Mouse (Mus musculus): ENCODE results near the gene Grm3. TPM values are rescaled to one million over a fixed set of nuclear protein-coding genes. Genes with fewer than 3 reads are reported as not detected.

Grm3 gene
- polyA plus RNA-seq, 1 experiment: not detected

DNA sequence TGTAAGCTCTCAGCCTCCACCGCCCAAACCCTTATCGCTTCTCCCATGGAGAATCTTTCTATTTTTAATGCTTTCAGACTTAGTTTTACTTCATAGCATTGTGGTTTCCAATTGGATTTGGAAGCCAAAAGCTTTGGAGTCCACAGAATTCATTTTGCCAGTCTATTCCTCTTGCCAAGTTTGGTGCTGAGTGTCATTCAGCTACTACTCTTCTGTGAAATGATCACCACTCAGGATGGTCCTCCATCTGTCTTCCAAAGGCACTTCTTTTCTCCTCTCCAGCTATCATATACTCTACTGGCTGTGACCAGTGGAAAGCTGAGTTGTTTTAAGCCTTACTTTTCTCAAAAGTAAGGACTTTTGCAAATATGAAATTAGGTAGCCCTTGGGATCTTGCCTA lies 86.4 kb downstream of the Grm3 start:
- Histone ChIP-seq H3K27ac (ENCODE audit: insufficient read depth, low read depth, low read length) (no peak overlapping the region), H3K4me1 (ENCODE audit: control insufficient read depth, insufficient read depth, low read length) (no peaks in the 10 kb centered on the region)
- TF ChIP-seq CTCF (IDR thresholded peaks at IDR 0.05; ENCODE audit: low read depth, low read length) (no peak), POLR2A (IDR thresholded peaks at IDR 0.05; ENCODE audit: borderline replicate concordance, low read depth, low read length) (no peak)

DNA sequence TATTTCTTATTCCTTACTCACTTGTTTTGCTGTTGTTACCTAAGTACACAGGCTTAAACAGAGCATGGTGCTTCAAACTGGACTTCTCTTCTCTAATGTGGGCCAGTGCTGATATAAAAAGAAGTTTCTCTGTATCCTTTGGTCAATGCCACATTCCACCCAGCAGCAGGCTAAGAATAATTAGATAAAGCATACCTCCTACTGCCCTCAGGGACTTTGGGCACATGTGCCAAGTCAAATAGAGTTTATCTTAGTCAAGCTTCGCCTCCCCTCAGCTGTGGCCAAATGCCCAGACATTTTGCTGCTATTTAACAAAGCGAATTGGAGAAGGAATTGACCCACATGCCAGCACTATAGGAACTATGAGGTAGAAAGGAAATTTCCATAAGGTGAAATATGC lies 97.8 kb downstream of the Grm3 start:
- Histone ChIP-seq H3K4me3 (ENCODE audit: insufficient read depth, low read length) (no peak overlapping the region), H3K27ac (ENCODE audit: insufficient read depth, low read depth, low read length) (no peak overlapping the region), H3K4me1 (ENCODE audit: control insufficient read depth, insufficient read depth, low read length) (no peaks in the 10 kb centered on the region)
- TF ChIP-seq POLR2A (IDR thresholded peaks at IDR 0.05; ENCODE audit: borderline replicate concordance, low read depth, low read length) (no peak), CTCF (IDR thresholded peaks at IDR 0.05; ENCODE audit: low read depth, low read length) (no peak)

More for the DNA sequence above, 86.4 kb downstream of the Grm3 start:
- no peak overlapping the region for H3K4me3 ChIP-seq (ENCODE audit: insufficient read depth, low read length)

DNA sequence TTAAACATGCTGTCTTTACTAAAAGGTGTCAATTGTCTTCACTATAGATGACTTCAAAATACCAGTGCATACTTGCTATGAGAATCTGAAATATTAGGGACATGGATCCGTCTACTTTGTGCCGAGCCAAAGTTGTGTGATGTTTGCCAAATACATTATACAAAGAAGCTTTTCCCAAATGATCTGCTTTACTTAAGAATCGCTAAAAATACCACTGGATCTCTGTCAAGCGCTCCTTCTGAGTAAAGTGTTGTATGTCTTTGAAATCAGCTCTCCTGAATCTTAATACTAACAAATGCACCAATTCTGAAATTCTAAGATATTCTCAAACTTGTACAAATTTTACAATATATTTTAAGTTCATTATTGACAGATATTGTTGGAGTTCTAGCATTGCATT lies 100.6 kb downstream of the Grm3 start:
- H3K27ac ChIP-seq (ENCODE audit: insufficient read depth, low read depth, low read length): no peak overlapping the region
- H3K4me3 ChIP-seq (ENCODE audit: insufficient read depth, low read length): no peak overlapping the region
- TF ChIP-seq POLR2A (IDR thresholded peaks at IDR 0.05; ENCODE audit: borderline replicate concordance, low read depth, low read length) (no peak), CTCF (IDR thresholded peaks at IDR 0.05; ENCODE audit: low read depth, low read length) (no peak)
- no peaks in the 10 kb centered on the region for H3K4me1 ChIP-seq (ENCODE audit: control insufficient read depth, insufficient read depth, low read length)

DNA sequence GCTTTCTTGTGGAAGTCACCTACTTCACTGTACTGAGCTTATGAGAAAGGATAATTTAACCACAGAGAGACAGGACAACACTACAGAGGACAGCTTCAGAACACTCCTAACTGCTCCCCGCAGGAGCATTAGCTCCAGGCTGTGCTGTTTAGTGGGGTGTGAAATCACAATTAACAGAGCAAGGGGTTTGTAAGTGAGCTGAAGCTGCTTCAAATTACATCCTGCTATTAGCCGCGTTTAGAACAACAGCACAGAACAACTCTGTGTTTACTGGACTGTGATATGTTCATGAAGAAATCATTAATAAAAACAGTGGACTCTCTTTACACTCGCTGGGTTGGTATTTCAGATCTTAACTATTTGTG lies 101.9 kb downstream of the Grm3 start:
- Histone ChIP-seq H3K4me3 (ENCODE audit: insufficient read depth, low read length) (no peak overlapping the region), H3K27ac (ENCODE audit: insufficient read depth, low read depth, low read length) (no peak overlapping the region), H3K4me1 (ENCODE audit: control insufficient read depth, insufficient read depth, low read length) (no peaks in the 10 kb centered on the region)
- TF ChIP-seq CTCF (IDR thresholded peaks at IDR 0.05; ENCODE audit: low read depth, low read length) (no peak), POLR2A (IDR thresholded peaks at IDR 0.05; ENCODE audit: borderline replicate concordance, low read depth, low read length) (no peak)

DNA sequence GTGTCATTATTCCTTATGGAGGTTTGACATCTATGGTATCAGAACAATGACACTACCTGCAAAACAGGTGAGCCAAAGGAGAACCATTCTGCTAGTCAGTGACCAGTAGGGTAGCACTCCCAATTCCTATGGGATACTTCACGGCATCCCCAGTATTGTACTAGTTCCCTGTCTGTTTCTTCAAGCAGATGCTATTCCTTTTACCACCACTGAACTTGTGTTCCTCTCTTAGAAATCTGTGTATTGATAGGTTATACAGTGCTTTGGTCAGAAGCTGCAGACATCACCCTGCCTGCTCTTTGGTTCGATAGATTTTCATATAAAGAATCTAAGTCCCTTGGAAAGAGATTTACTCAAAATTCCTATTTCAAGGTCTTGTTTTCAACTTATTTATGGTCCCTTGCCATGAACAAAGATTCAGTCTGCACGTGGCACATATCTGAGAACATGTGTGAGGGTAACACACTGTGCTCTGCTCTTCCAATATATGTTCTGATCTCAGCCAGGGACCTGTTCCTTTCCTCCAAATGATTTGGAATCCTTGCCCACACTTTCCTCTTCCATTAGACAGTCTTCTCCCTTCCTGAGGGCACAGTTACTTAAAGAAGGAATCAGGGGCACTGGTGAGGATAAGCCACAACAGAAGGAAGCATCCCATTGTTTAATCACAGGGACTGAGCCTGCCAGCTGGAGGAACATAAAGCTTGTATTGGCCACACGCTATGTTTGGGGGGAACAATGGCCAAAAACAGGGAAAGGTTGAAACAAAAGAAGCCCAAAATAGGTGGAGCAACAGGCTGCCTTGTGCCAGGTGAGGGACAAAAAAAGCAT lies 102.5 kb downstream of the Grm3 start:
- no peak overlapping the region for H3K4me3 ChIP-seq (ENCODE audit: insufficient read depth, low read length)
- no peak overlapping the region for H3K27ac ChIP-seq (ENCODE audit: insufficient read depth, low read depth, low read length)
- TF ChIP-seq CTCF (IDR thresholded peaks at IDR 0.05; ENCODE audit: low read depth, low read length) (no peak), POLR2A (IDR thresholded peaks at IDR 0.05; ENCODE audit: borderline replicate concordance, low read depth, low read length) (no peak)
- no peaks in the 10 kb centered on the region for H3K4me1 ChIP-seq (ENCODE audit: control insufficient read depth, insufficient read depth, low read length)

DNA sequence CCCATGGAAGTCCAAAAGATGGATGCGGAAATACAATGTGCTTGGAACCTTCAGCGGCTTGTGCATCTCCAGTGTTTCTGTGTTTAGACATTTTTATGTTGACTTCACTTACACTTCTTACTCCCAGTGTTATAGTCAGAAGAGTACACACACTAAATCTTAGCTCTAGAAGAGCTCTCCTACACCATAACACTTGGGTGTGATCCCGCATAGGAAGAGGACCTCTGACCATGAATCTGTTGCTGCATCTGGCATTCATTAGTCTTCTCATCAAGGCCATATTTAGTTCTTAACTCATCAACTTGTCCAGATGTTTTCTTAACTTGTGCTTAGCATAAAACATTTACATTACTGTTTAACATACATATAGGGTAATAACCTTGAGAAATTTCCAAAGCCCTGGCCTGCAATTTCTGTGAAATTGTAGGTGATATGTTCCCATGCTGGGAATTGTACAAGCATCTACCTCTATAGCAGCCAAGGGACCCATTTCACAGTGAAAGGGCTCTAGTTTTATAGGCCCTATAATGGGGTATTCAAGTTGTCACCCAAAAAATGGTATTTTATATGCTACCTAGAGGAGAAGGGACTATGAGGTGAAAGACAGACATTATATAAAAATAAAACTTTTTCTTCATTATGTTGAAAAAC lies 103.4 kb downstream of the Grm3 start:
- H3K4me3 ChIP-seq (ENCODE audit: insufficient read depth, low read length): no peak overlapping the region

DNA sequence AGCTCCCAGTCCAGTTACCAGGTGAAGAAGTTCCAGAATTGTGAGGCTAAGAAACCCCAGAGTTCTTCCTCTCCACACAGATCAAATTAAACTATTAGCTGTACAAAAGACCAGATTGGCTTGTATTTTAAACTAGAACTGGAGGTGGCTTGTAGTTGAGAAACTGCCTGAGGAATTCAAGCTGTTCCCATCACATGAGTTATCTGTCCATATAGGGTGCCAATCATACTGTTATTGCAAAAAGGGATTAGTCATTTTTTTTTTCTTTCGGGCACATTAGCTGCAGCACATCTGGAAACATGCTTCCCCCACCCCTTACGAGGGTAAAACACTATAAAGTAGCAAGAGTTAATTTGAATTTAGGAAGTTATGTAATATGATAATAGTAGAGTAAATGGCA lies 145.9 kb downstream of the Grm3 start:
- no peak overlapping the region for H3K27ac ChIP-seq (ENCODE audit: insufficient read depth, low read depth, low read length)
- no peak overlapping the region for H3K4me3 ChIP-seq (ENCODE audit: insufficient read depth, low read length)
- no peaks in the 10 kb centered on the region for H3K4me1 ChIP-seq (ENCODE audit: control insufficient read depth, insufficient read depth, low read length)
- TF ChIP-seq CTCF (IDR thresholded peaks at IDR 0.05; ENCODE audit: low read depth, low read length) (no peak), POLR2A (IDR thresholded peaks at IDR 0.05; ENCODE audit: borderline replicate concordance, low read depth, low read length) (no peak)

More for the DNA sequence above, 103.4 kb downstream of the Grm3 start:
- Histone ChIP-seq H3K4me1 (ENCODE audit: control insufficient read depth, insufficient read depth, low read length) (no peaks in the 10 kb centered on the region), H3K27ac (ENCODE audit: insufficient read depth, low read depth, low read length) (no peak overlapping the region)
- TF ChIP-seq CTCF (IDR thresholded peaks at IDR 0.05; ENCODE audit: low read depth, low read length) (no peak), POLR2A (IDR thresholded peaks at IDR 0.05; ENCODE audit: borderline replicate concordance, low read depth, low read length) (no peak)

DNA sequence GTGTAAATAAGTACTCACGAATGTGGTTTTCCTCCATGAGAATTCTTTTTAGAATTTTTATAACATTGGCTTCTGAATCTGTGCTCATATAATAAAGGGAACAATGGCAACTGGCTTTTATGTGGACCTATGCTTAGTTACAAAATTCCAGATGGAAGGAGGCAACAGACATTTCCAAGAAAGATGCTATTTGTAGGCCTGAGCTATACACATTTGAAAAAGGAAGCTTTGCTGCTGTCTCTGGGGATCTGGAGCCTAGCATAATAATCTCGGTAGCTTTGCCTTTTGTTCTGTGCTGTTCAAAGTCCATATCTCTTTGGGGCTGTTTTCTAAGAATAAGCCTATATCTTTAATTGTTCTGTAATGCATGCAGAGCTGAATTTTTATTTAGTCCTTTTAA lies 146.4 kb downstream of the Grm3 start:
- H3K27ac ChIP-seq (ENCODE audit: insufficient read depth, low read depth, low read length): no peak overlapping the region
- no peak overlapping the region for H3K4me3 ChIP-seq (ENCODE audit: insufficient read depth, low read length)
- no peaks in the 10 kb centered on the region for H3K4me1 ChIP-seq (ENCODE audit: control insufficient read depth, insufficient read depth, low read length)
- TF ChIP-seq CTCF (IDR thresholded peaks at IDR 0.05; ENCODE audit: low read depth, low read length) (no peak), POLR2A (IDR thresholded peaks at IDR 0.05; ENCODE audit: borderline replicate concordance, low read depth, low read length) (no peak)

DNA sequence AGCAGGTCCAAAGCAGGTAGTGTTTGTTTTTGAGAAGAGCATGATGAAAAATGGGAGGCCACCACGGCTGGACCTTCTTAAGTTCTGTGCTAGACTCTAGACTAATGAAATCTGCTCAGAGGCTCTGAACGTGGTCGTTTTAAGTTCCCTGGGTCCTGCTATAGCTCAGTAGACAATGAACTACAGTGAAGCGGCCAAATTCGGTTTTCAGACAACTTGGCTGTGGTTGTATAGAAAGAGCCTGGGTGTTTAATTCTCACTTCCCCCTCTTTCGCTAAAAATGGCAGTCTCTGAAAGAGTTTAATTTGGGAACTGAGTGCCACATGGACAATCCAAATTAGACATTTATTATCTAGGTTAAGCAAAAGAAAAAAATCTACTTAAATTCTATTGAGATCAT lies 154.0 kb downstream of the Grm3 start:
- H3K4me3 ChIP-seq (ENCODE audit: insufficient read depth, low read length): no peak overlapping the region
- H3K4me1 ChIP-seq (ENCODE audit: control insufficient read depth, insufficient read depth, low read length): no peaks in the 10 kb centered on the region
- H3K27ac ChIP-seq (ENCODE audit: insufficient read depth, low read depth, low read length): no peak overlapping the region
- TF ChIP-seq POLR2A (IDR thresholded peaks at IDR 0.05; ENCODE audit: borderline replicate concordance, low read depth, low read length) (no peak), CTCF (IDR thresholded peaks at IDR 0.05; ENCODE audit: low read depth, low read length) (no peak)

DNA sequence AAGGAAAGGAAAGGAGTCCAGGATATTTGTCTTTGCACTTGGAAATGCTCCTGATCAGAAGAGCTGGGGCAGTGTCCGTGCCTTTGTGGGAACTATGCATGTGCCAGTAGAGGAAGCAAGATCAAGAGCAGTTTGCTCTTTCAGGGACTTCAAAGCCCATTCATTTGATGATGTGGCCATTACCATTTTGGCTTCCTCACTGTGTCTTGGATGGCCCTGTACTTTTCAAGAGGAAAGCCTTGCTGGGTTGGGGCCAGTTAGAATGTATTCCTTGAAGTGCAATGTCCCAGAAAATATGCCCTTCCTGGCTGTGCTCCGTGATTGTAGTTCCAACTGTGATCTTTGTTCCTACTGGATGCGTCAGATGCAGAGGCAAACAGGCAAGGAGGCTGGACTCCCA lies 167.3 kb downstream of the Grm3 start:
- H3K4me3 ChIP-seq (ENCODE audit: insufficient read depth, low read length): no peak overlapping the region
- H3K4me1 ChIP-seq (ENCODE audit: control insufficient read depth, insufficient read depth, low read length): no peaks in the 10 kb centered on the region
- TF ChIP-seq CTCF (IDR thresholded peaks at IDR 0.05; ENCODE audit: low read depth, low read length) (no peak), POLR2A (IDR thresholded peaks at IDR 0.05; ENCODE audit: borderline replicate concordance, low read depth, low read length) (no peak)
- H3K27ac ChIP-seq (ENCODE audit: insufficient read depth, low read depth, low read length): no peak overlapping the region

All from bone marrow macrophage, adult 2 months (primary cell).